ENCODE assay signal across 12 mouse cellular contexts in the genomic region with DNA sequence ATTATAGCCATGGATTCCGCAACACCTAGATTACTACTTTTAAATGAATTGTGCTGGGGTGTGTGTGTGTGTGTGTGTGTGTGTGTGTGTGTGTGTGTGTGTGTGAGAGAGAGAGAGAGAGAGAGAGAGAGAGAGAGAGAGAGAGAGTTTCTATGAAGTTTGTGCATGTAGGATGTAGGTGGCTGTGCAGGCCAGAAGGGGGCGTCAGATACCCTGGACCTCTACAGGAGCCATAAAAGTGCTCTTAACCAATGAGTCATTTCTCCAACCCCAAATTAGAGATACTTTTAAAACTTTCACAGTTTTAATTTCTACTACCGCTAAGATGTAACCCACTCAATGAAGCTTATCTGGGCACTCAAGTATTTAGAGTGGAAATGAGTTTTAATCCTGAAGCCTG. TPM values are rescaled to one million over a fixed set of nuclear protein-coding genes. Genes with fewer than 3 reads are reported as not detected.
A peak's percentile ranks its signal among the peaks of the same experiment; 100 is the strongest.
DNase-seq lines count a peak whose midpoint lies in the region; ATAC-seq and TF ChIP-seq lines count a peak whose summit lies in the region.
"Had no signal": no experiment of that assay in that cellular context is flagged by ENCODE, and none has a peak within 500 bp of the region (broad histone marks: within the 10 kb centered on the region; RNA-seq: fewer than 3 reads in every experiment).

No protein-coding gene starts in this region.

- no peak overlapping the region for H3K27ac ChIP-seq in hindbrain, postnatal 0 days
- no peak overlapping the region for H3K27ac ChIP-seq in hindbrain, embryonic 10.5 days
- H3K27ac ChIP-seq in midbrain, postnatal 0 days (ENCODE audit: low read depth, low read length): no peak overlapping the region
- no peak overlapping the region for H3K27ac ChIP-seq in midbrain, embryonic 16.5 days (ENCODE audit: low read length)
- no peak overlapping the region for H3K27ac ChIP-seq in MEL (ENCODE audit: control insufficient read depth, low read depth, low read length)
- H3K27ac ChIP-seq: embryonic facial prominence, embryonic 12.5 days; lung, embryonic 15.5 days; midbrain, embryonic 13.5 days; neural tube, embryonic 13.5 days had no signal

- H3K9me3 ChIP-seq in hindbrain, postnatal 0 days (ENCODE audit: low read length): no peaks in the 10 kb centered on the region
- H3K9me3 ChIP-seq in hindbrain, embryonic 10.5 days: no peaks in the 10 kb centered on the region
- H3K9me3 ChIP-seq in midbrain, postnatal 0 days (ENCODE audit: low read length): no peaks in the 10 kb centered on the region
- no peaks in the 10 kb centered on the region for H3K9me3 ChIP-seq in midbrain, embryonic 16.5 days (replicated peaks; ENCODE audit: control insufficient read depth, low read length, poor library complexity, severe bottlenecking)
- H3K9me3 ChIP-seq in MEL (replicated peaks; ENCODE audit: insufficient read depth, low read length): no peaks in the 10 kb centered on the region
- H3K9me3 ChIP-seq: embryonic facial prominence, embryonic 12.5 days; lung, embryonic 15.5 days; midbrain, embryonic 13.5 days; neural tube, embryonic 13.5 days had no signal

- TF ChIP-seq POLR2A in MEL (IDR thresholded peaks at IDR 0.05; ENCODE audit: control insufficient read depth in 1 of 2, insufficient read depth in 1 of 2, low read depth in 1 of 2, low read length in 2 of 2, poor library complexity in 1 of 2): no peak

- WGBS in hindbrain, postnatal 0 days: 78% methylated on average over 3 of the region's 3 CpGs
- WGBS in hindbrain, embryonic 10.5 days: 79% methylated on average over 3 of the region's 3 CpGs
- WGBS in midbrain, postnatal 0 days: 77% methylated on average over 3 of the region's 3 CpGs
- WGBS in midbrain, embryonic 16.5 days: 77% methylated on average over 3 of the region's 3 CpGs

- H3K36me3 ChIP-seq in hindbrain, postnatal 0 days (ENCODE audit: insufficient read depth, low read length): no peaks in the 10 kb centered on the region
- H3K36me3 ChIP-seq in hindbrain, embryonic 10.5 days: no peaks in the 10 kb centered on the region
- no peaks in the 10 kb centered on the region for H3K36me3 ChIP-seq in midbrain, postnatal 0 days (ENCODE audit: insufficient read depth, low read length)
- H3K36me3 ChIP-seq in midbrain, embryonic 16.5 days (ENCODE audit: control insufficient read depth, insufficient read depth, low read length): no peaks in the 10 kb centered on the region
- no peaks in the 10 kb centered on the region; a peak in 1 of 4 replicates for H3K36me3 ChIP-seq in MEL (ENCODE audit: control insufficient read depth in 1 of 2, insufficient read depth in 2 of 2, low read length in 2 of 2)
- H3K36me3 ChIP-seq: embryonic facial prominence, embryonic 12.5 days; lung, embryonic 15.5 days; midbrain, embryonic 13.5 days; neural tube, embryonic 13.5 days had no signal

- H3K4me1 ChIP-seq in hindbrain, postnatal 0 days (ENCODE audit: insufficient read depth, low read length): peaks cover 3% of the 10 kb centered on the region; the same call in 1 of the 2 replicates
- peaks cover 17% of the 10 kb centered on the region for H3K4me1 ChIP-seq in hindbrain, embryonic 10.5 days (replicated peaks)
- no peaks in the 10 kb centered on the region; the same call in 1 of the 2 replicates for H3K4me1 ChIP-seq in midbrain, postnatal 0 days (ENCODE audit: insufficient read depth, low read length)
- peaks cover 6% of the 10 kb centered on the region; the same call in 1 of the 2 replicates for H3K4me1 ChIP-seq in midbrain, embryonic 16.5 days (ENCODE audit: control insufficient read depth, insufficient read depth, low read length)
- peaks cover 0 to 8% of the 10 kb centered on the region in 2 experiments; a peak in 2 of 4 replicates for H3K4me1 ChIP-seq in MEL (ENCODE audit: control insufficient read depth in 1 of 2, insufficient read depth in 2 of 2, low read length in 2 of 2)

- no peaks in the 10 kb centered on the region for H3K27me3 ChIP-seq in hindbrain, postnatal 0 days (ENCODE audit: insufficient read depth, low read length)
- peaks cover 22% of the 10 kb centered on the region for H3K27me3 ChIP-seq in hindbrain, embryonic 10.5 days (ENCODE audit: insufficient read depth, poor library complexity, severe bottlenecking)
- H3K27me3 ChIP-seq in midbrain, postnatal 0 days (ENCODE audit: insufficient read depth, low read length): no peaks in the 10 kb centered on the region
- no peaks in the 10 kb centered on the region for H3K27me3 ChIP-seq in midbrain, embryonic 16.5 days (ENCODE audit: control insufficient read depth, insufficient read depth, low read depth, low read length)
- H3K27me3 ChIP-seq in MEL (ENCODE audit: control insufficient read depth in 1 of 2, insufficient read depth in 2 of 2, low read length in 2 of 2): no peaks in the 10 kb centered on the region; a peak in 1 of 4 replicates
- H3K27me3 ChIP-seq: midbrain, embryonic 13.5 days had no signal

- TF ChIP-seq RAD21 in MEL (IDR thresholded peaks at IDR 0.05; ENCODE audit: low read depth, low read length): peak; percentile 35

- H3K4me3 ChIP-seq in hindbrain, postnatal 0 days (ENCODE audit: low read length): no peak overlapping the region
- no peak overlapping the region for H3K4me3 ChIP-seq in hindbrain, embryonic 10.5 days
- no peak overlapping the region for H3K4me3 ChIP-seq in midbrain, postnatal 0 days (ENCODE audit: low read depth, low read length)
- no peak overlapping the region for H3K4me3 ChIP-seq in midbrain, embryonic 16.5 days (ENCODE audit: low read depth, low read length)
- H3K4me3 ChIP-seq in MEL (ENCODE audit: control insufficient read depth in 1 of 2, insufficient read depth in 1 of 2, low read depth in 2 of 2, low read length in 2 of 2): no peak overlapping the region

- DNase-seq in hindbrain, postnatal 0 days (ENCODE audit: low spot score): no peak
- DNase-seq in hindbrain, embryonic 10.5 days (ENCODE audit: low spot score): no peak
- DNase-seq in midbrain, postnatal 0 days (ENCODE audit: low spot score): no peak
- DNase-seq in MEL (ENCODE audit: low read depth, low spot score): peak; percentile 65
- DNase-seq in cerebellum, adult 8-10 months: no peak

- H3K9ac ChIP-seq in hindbrain, postnatal 0 days (replicated peaks; ENCODE audit: low read length): no peak overlapping the region
- H3K9ac ChIP-seq in midbrain, postnatal 0 days (replicated peaks; ENCODE audit: low read length, poor library complexity, severe bottlenecking): no peak overlapping the region
- H3K9ac ChIP-seq in midbrain, embryonic 16.5 days (ENCODE audit: low read depth, low read length): no peak overlapping the region
- no peak overlapping the region for H3K9ac ChIP-seq in MEL (ENCODE audit: control insufficient read depth, low read depth, low read length, poor library complexity, severe bottlenecking)
- H3K9ac ChIP-seq: embryonic facial prominence, embryonic 12.5 days; lung, embryonic 15.5 days; midbrain, embryonic 13.5 days; neural tube, embryonic 13.5 days had no signal

- ATAC-seq in hindbrain, postnatal 0 days: no peak
- no peak for ATAC-seq in midbrain, postnatal 0 days (ENCODE audit: low FRiP score)
- ATAC-seq in midbrain, embryonic 16.5 days: no peak
- 0 out of 2 replicates have a peak, but pooled peaks have one; percentile 45 for ATAC-seq in neutrophil, adult 5-6 weeks (ENCODE audit: extremely low read depth, insufficient number of reproducible peaks, low FRiP score, poor library complexity, severe bottlenecking)
- ATAC-seq in megakaryocyte-erythroid progenitor cell, adult 5-6 weeks (replicated peaks; ENCODE audit: low FRiP score, low TSS enrichment, poor library complexity, severe bottlenecking): no peak

- H3K4me2 ChIP-seq in hindbrain, postnatal 0 days (ENCODE audit: low read depth, low read length): no peak overlapping the region
- H3K4me2 ChIP-seq in midbrain, postnatal 0 days (ENCODE audit: low read depth, low read length, poor library complexity, severe bottlenecking): no peak overlapping the region
- no peak overlapping the region for H3K4me2 ChIP-seq in midbrain, embryonic 16.5 days (ENCODE audit: low read length)

- no peaks in the 10 kb centered on the region for H3K79me2 ChIP-seq in MEL (ENCODE audit: control insufficient read depth, insufficient read depth, low read length, poor library complexity)

- no peak for TF ChIP-seq EP300 in MEL (IDR thresholded peaks at IDR 0.05; ENCODE audit: low read depth in 1 of 2, low read length in 2 of 2)

- peak; percentile 28; the same call in 1 of the 2 replicates for TF ChIP-seq CTCF in hindbrain, postnatal 0 days (IDR thresholded peaks at IDR 0.05; ENCODE audit: low read depth)
- peak; percentile 40 for TF ChIP-seq CTCF in midbrain, postnatal 0 days (IDR thresholded peaks at IDR 0.05)
- TF ChIP-seq CTCF in MEL (IDR thresholded peaks at IDR 0.05 in 2 of 3, conservative IDR thresholded peaks at IDR 0.05 in 1 of 3; ENCODE audit: control insufficient read depth in 1 of 3, insufficient read depth in 1 of 3, low read depth in 2 of 3, low read length in 3 of 3, poor library complexity in 1 of 3, severe bottlenecking in 1 of 3): peak; percentile 35 to 75 (median 55); a peak in 5 of 6 replicates

TF ChIP-seq in MEL, 35 proteins besides CTCF, POLR2A, EP300 and RAD21:
- no peak for TF ChIP-seq GATA1 (IDR thresholded peaks at IDR 0.05; ENCODE audit: low read depth, low read length)
- TF ChIP-seq SMC3 (IDR thresholded peaks at IDR 0.05; ENCODE audit: low read depth, low read length): peak; percentile 58
- TF ChIP-seq JUND (IDR thresholded peaks at IDR 0.05; ENCODE audit: low read depth, low read length): peak; percentile 52; the same call in 1 of the 2 replicates
- no peak for TF ChIP-seq MAX (IDR thresholded peaks at IDR 0.05; ENCODE audit: low read length)
- no peak for TF ChIP-seq ZMIZ1 (IDR thresholded peaks at IDR 0.05; ENCODE audit: low read depth, low read length)
- TF ChIP-seq ZC3H11A (IDR thresholded peaks at IDR 0.05; ENCODE audit: low read depth, low read length): peak; percentile 28; the same call in 1 of the 2 replicates

RNA-seq across cellular contexts. Expression of gene Bhlhe40, which starts 50.2 kb away (rescaled TPM):
- total RNA-seq in hindbrain, postnatal 0 days (2014; rRNA removed): 3.8 and 7.7 TPM in 2 replicates
- 6.0 and 6.4 TPM in 2 replicates for polyA plus RNA-seq in hindbrain, postnatal 0 days (2015; fragmentation: Nextera tagmentation; extraction: Ambion mirVana)
- 1.7 and 1.9 TPM in 2 replicates for polyA plus RNA-seq in hindbrain, embryonic 10.5 days (2016; fragmentation: Nextera tagmentation; extraction: Ambion mirVana)
- 8.8 and 10.8 TPM in 2 replicates for total RNA-seq in midbrain, postnatal 0 days (2014; rRNA removed)
- polyA plus RNA-seq in midbrain, postnatal 0 days (2015; fragmentation: Nextera tagmentation; extraction: Ambion mirVana): 5.9 and 7.9 TPM in 2 replicates
- polyA plus RNA-seq in midbrain, embryonic 16.5 days (2015; fragmentation: Nextera tagmentation; extraction: Ambion mirVana): 6.6 and 7.8 TPM in 2 replicates
- total RNA-seq in MEL (2012; rRNA removed): 15.8 and 15.9 TPM in 2 replicates
- 10 to 100 TPM in 1 of 2 experiments, not detected in 1; 21.6 TPM for polyA plus RNA-seq in MEL (2012; ENCODE audit: insufficient read depth in 1 of 2, insufficient read length in 2 of 2, low read depth in 1 of 2, low replicate concordance in 2 of 2, missing spikeins in 1 of 2)
- 13.4 and 14.2 TPM in 2 replicates for total RNA-seq in neutrophil, adult 5-6 weeks (2017)
- 1.4 TPM in 1 of 2 replicates, not detected in the other for total RNA-seq in megakaryocyte-erythroid progenitor cell, adult 5-6 weeks (2014; fragmentation: Nextera tagmentation)
- total RNA-seq in megakaryocyte-erythroid progenitor cell, adult 5-6 weeks (2017): 3.1 and 15.2 TPM in 2 replicates
